Mouse (Mus musculus): ENCODE measurements around the gene Ccr10. TPM values are rescaled to one million over a fixed set of nuclear protein-coding genes. Genes with fewer than 3 reads are reported as not detected.

Gene Ccr10
- not detected for polyA plus RNA-seq (2014; fragmentation: Illumina TruSeq; extraction: RNeasy Lipid Tissue Mini Kit (QIAGEN cat#74804); ENCODE audit: low read depth, low replicate concordance)

GRCm38 (mm10) chr11:101174851-101175628, at the start of gene Ccr10:
TSS of gene Ccr10 (minus strand) at chr11:101175443.

GRCm38 (mm10) chr11:101170811-101171610, 4.2 kb downstream of the Ccr10 start, which contains the start of gene Plekhh3:
TSS of gene Plekhh3 (minus strand) at chr11:101171351.

GRCm38 (mm10) chr11:101170354-101170810, 4.9 kb downstream of the Ccr10 start, which contains the start of gene Cntnap1:
TSS of gene Cntnap1 (plus strand) at chr11:101170523.

GRCm38 (mm10) chr11:101155728-101156371, 19.4 kb downstream of the Ccr10 start, which contains the start of gene Tubg2:
TSS of gene Tubg2 (plus strand) at chr11:101155907.

Other genes with a start within 250 kb of the Ccr10 start
- gene Stat3, start 235.9 kb downstream of the Ccr10 start, polyA plus RNA-seq (2014; fragmentation: Illumina TruSeq; extraction: RNeasy Lipid Tissue Mini Kit (QIAGEN cat#74804); ENCODE audit: low read depth, low replicate concordance), result 18.6 TPM
- gene Cavin1, start 204.6 kb downstream of the Ccr10 start, polyA plus RNA-seq (2014; fragmentation: Illumina TruSeq; extraction: RNeasy Lipid Tissue Mini Kit (QIAGEN cat#74804); ENCODE audit: low read depth, low replicate concordance), result 126 TPM
- gene Atp6v0a1, start 166.0 kb downstream of the Ccr10 start, polyA plus RNA-seq (2014; fragmentation: Illumina TruSeq; extraction: RNeasy Lipid Tissue Mini Kit (QIAGEN cat#74804); ENCODE audit: low read depth, low replicate concordance), result 131 TPM
- 0.76 TPM for gene Naglu, start 105.4 kb downstream of the Ccr10 start, polyA plus RNA-seq (2014; fragmentation: Illumina TruSeq; extraction: RNeasy Lipid Tissue Mini Kit (QIAGEN cat#74804); ENCODE audit: low read depth, low replicate concordance)
- not detected for gene Hsd17b1, start 97.0 kb downstream of the Ccr10 start, polyA plus RNA-seq (2014; fragmentation: Illumina TruSeq; extraction: RNeasy Lipid Tissue Mini Kit (QIAGEN cat#74804); ENCODE audit: low read depth, low replicate concordance)
- gene Coasy, start 92.9 kb downstream of the Ccr10 start, polyA plus RNA-seq (2014; fragmentation: Illumina TruSeq; extraction: RNeasy Lipid Tissue Mini Kit (QIAGEN cat#74804); ENCODE audit: low read depth, low replicate concordance), result 5.5 TPM
- 51.7 TPM for gene Mlx, start 88.2 kb downstream of the Ccr10 start, polyA plus RNA-seq (2014; fragmentation: Illumina TruSeq; extraction: RNeasy Lipid Tissue Mini Kit (QIAGEN cat#74804); ENCODE audit: low read depth, low replicate concordance)
- 4.3 TPM for gene Psmc3ip, start 80.0 kb downstream of the Ccr10 start, polyA plus RNA-seq (2014; fragmentation: Illumina TruSeq; extraction: RNeasy Lipid Tissue Mini Kit (QIAGEN cat#74804); ENCODE audit: low read depth, low replicate concordance)
- 40.1 TPM for gene Retreg3, start 55.5 kb downstream of the Ccr10 start, polyA plus RNA-seq (2014; fragmentation: Illumina TruSeq; extraction: RNeasy Lipid Tissue Mini Kit (QIAGEN cat#74804); ENCODE audit: low read depth, low replicate concordance)
- 3.0 TPM for gene Tubg1, start 55.5 kb downstream of the Ccr10 start, polyA plus RNA-seq (2014; fragmentation: Illumina TruSeq; extraction: RNeasy Lipid Tissue Mini Kit (QIAGEN cat#74804); ENCODE audit: low read depth, low replicate concordance)
- not detected for gene Tubg2, start 19.5 kb downstream of the Ccr10 start, polyA plus RNA-seq (2014; fragmentation: Illumina TruSeq; extraction: RNeasy Lipid Tissue Mini Kit (QIAGEN cat#74804); ENCODE audit: low read depth, low replicate concordance)
- gene Cntnap1, start 4.9 kb downstream of the Ccr10 start, polyA plus RNA-seq (2014; fragmentation: Illumina TruSeq; extraction: RNeasy Lipid Tissue Mini Kit (QIAGEN cat#74804); ENCODE audit: low read depth, low replicate concordance), result 0.17 TPM
- gene Plekhh3, start 4.1 kb downstream of the Ccr10 start, polyA plus RNA-seq (2014; fragmentation: Illumina TruSeq; extraction: RNeasy Lipid Tissue Mini Kit (QIAGEN cat#74804); ENCODE audit: low read depth, low replicate concordance), result not detected
- gene Ezh1, start 51.0 kb upstream of the Ccr10 start, polyA plus RNA-seq (2014; fragmentation: Illumina TruSeq; extraction: RNeasy Lipid Tissue Mini Kit (QIAGEN cat#74804); ENCODE audit: low read depth, low replicate concordance), result 26.1 TPM
- gene Ramp2, start 70.6 kb upstream of the Ccr10 start, polyA plus RNA-seq (2014; fragmentation: Illumina TruSeq; extraction: RNeasy Lipid Tissue Mini Kit (QIAGEN cat#74804); ENCODE audit: low read depth, low replicate concordance), result 6.6 TPM
- 99.3 TPM for gene Vps25, start 78.3 kb upstream of the Ccr10 start, polyA plus RNA-seq (2014; fragmentation: Illumina TruSeq; extraction: RNeasy Lipid Tissue Mini Kit (QIAGEN cat#74804); ENCODE audit: low read depth, low replicate concordance)
- gene Wnk4, start 85.1 kb upstream of the Ccr10 start, polyA plus RNA-seq (2014; fragmentation: Illumina TruSeq; extraction: RNeasy Lipid Tissue Mini Kit (QIAGEN cat#74804); ENCODE audit: low read depth, low replicate concordance), result not detected
- 0.35 TPM for gene Cntd1, start 103.6 kb upstream of the Ccr10 start, polyA plus RNA-seq (2014; fragmentation: Illumina TruSeq; extraction: RNeasy Lipid Tissue Mini Kit (QIAGEN cat#74804); ENCODE audit: low read depth, low replicate concordance)
- 5.0 TPM for gene Coa3, start 103.7 kb upstream of the Ccr10 start, polyA plus RNA-seq (2014; fragmentation: Illumina TruSeq; extraction: RNeasy Lipid Tissue Mini Kit (QIAGEN cat#74804); ENCODE audit: low read depth, low replicate concordance)
- gene Becn1, start 126.8 kb upstream of the Ccr10 start, polyA plus RNA-seq (2014; fragmentation: Illumina TruSeq; extraction: RNeasy Lipid Tissue Mini Kit (QIAGEN cat#74804); ENCODE audit: low read depth, low replicate concordance), result 112 TPM
- gene Psme3, start 140.8 kb upstream of the Ccr10 start, polyA plus RNA-seq (2014; fragmentation: Illumina TruSeq; extraction: RNeasy Lipid Tissue Mini Kit (QIAGEN cat#74804); ENCODE audit: low read depth, low replicate concordance), result 268 TPM
- gene Aoc2, start 149.6 kb upstream of the Ccr10 start, polyA plus RNA-seq (2014; fragmentation: Illumina TruSeq; extraction: RNeasy Lipid Tissue Mini Kit (QIAGEN cat#74804); ENCODE audit: low read depth, low replicate concordance), result not detected
- gene Aoc3, start 155.2 kb upstream of the Ccr10 start, polyA plus RNA-seq (2014; fragmentation: Illumina TruSeq; extraction: RNeasy Lipid Tissue Mini Kit (QIAGEN cat#74804); ENCODE audit: low read depth, low replicate concordance), result 22.7 TPM
- 0.47 TPM for gene G6pc, start 192.1 kb upstream of the Ccr10 start, polyA plus RNA-seq (2014; fragmentation: Illumina TruSeq; extraction: RNeasy Lipid Tissue Mini Kit (QIAGEN cat#74804); ENCODE audit: low read depth, low replicate concordance)
- 8.6 TPM for gene Aarsd1, start 242.2 kb upstream of the Ccr10 start, polyA plus RNA-seq (2014; fragmentation: Illumina TruSeq; extraction: RNeasy Lipid Tissue Mini Kit (QIAGEN cat#74804); ENCODE audit: low read depth, low replicate concordance)
- not detected for gene Gm27029, start 249.4 kb upstream of the Ccr10 start, polyA plus RNA-seq (2014; fragmentation: Illumina TruSeq; extraction: RNeasy Lipid Tissue Mini Kit (QIAGEN cat#74804); ENCODE audit: low read depth, low replicate concordance)
- 5.1 TPM for gene Rundc1, start 249.6 kb upstream of the Ccr10 start, polyA plus RNA-seq (2014; fragmentation: Illumina TruSeq; extraction: RNeasy Lipid Tissue Mini Kit (QIAGEN cat#74804); ENCODE audit: low read depth, low replicate concordance)
- gene Ptges3l, start 249.9 kb upstream of the Ccr10 start, polyA plus RNA-seq (2014; fragmentation: Illumina TruSeq; extraction: RNeasy Lipid Tissue Mini Kit (QIAGEN cat#74804); ENCODE audit: low read depth, low replicate concordance), result 2.7 TPM

Data from adrenal gland, adult 10 weeks (tissue).